Mouse (Mus musculus) thymus, adult 18-20 months (tissue): ENCODE data around the gene Foxp2.

Experiments
- DNase-seq, 2 experiments: peaks; one replicate each; pipeline ENCODE4 v3.0.0; 2022; ENCODE audit warnings: mixed read lengths in 2 of 2

Gene Foxp2

DNA sequence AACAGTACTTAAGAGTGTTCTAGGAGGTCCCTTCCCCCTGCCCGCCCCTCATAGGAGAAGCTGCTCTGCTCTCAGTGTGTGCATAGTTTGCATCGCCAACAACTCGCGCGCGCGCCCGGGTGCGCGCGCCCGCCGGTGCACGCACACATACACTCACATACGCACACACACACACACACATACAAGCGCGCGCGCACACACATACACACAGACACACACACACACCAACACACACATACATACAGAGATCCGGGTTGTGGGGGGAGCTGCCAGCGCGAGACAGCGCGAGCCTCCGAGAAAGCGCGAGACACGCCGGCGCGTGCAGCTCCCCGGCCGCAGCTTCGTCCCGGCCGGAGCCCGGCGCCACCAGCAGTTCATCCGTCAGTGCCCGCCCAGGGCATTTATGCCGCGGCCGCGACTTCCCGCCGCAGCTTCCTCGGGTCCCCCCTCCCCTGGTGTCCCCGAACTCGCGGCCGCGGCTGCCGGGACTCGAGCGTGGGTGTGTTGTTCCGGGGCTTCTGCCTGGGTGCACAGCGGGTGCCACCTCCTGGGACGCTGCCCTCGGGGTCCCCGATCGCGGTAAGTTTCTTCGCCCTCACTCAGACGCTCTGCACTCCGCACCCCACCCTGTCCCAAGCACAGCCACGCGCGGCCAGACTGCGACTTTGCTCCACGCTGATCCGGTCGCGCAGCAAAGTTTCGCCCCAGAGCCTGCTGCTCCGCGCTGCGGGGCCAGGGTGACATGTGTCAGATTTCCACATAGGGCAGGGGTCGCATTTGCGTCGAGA is at the start of gene Foxp2:
Gene Foxp2 (plus strand): TSS at position 167 of the 788 bp plus-strand sequence.
- no peak for DNase-seq

DNA sequence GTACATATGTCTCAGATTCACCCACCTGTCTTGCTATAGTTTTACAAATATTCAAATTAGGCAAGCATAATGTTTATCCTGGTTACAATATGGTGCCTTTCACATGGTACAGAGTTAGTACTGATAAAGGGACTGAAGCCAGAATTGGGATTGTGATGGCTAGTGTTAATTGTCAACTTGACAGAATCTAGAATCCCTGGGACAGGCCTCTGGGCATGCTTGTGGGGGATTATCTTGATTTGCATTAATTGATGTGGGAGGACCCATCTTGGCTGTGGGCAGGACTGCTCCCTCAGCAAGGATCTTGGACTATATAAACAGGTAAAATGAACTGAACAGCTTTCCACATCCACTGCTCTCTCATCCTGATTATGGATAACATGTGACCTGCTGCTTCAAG is 15.9 kb upstream of the Foxp2 start:
- no peak for DNase-seq

DNA sequence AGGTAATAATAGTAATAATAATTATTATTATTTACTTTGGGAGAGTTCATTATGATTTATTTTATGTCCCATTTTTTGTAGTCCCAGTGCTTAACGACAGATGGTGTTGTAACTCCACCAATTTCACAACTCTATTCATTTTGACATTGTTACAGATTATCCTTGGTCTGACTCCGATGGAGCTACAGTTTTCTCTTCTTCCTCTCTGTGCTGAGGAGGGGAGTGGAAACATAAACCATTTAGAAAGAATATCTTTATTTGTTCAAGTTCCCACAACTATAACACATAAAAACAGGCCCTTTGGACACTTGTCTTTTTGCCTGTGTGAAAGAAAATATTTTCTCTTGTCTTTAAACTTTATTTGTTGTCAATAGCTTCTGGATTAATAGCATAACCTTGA is 4.1 kb upstream of the Foxp2 start:
- DNase-seq = no peak

DNA sequence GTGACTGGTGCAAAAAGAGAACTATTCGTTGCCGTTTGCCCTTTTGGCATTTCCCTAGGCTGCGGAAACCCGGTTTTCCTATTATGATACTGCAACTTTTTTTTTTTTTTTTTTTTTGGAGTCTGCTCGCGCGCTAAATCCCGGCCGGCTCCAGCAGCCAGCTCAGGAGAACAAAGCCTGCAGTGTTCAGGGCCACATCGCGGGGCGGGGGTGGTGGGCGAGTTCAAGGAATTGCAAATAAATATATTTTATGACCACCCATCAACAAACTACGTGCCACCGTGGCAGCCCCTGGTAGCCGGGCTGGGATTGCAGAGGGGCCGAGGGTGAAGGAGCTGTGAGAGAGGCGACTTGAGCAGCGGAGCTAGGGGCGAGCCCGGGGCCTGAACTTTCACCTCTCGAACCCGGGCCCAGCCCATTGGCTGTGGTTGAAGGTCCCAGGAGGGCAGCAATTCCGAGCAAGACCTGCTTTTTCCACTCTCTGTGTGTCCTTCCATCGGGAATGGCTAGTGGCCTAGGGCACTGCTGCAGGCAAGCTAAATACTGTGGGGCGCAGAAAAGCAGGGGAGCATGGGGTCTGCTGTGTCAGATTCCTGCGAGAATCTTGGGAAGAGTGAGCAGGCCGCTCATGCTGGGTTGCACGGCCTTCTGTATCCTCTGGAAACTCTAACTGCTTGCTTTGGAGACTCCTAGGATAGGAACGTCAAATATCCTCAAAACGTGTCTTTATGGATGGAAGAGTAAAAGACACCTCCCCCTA is 2.9 kb upstream of the Foxp2 start:
- DNase-seq = no peak

DNA sequence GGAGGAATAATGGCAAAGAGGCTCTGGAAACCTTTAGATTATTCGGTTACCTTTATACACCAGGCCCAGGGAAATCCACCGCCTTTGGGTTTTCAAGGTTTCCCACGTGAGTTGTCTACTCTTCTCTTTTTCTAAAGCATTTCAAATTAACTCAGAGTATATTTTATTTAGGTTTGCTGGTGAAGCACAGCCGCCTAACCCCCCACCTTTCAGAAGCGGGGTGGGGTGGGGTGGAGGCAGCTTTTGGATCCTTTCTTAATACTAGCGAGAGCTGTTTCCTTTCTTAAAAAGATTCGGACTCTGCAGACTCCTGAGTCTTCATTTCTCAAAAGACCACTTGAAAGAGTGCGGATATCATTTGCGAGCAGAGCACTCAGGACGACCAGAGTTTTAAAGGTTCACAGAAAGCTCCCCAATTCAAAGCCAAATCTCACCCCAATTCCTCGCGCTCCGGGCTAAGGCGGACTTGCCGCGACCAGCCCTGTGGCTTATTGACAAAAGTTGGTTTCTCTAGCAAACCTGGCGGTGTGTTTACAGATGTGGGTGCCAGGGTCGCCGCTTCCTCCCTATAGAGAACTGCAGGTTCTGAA is 2.0 kb upstream of the Foxp2 start:
- DNase-seq = no peak

DNA sequence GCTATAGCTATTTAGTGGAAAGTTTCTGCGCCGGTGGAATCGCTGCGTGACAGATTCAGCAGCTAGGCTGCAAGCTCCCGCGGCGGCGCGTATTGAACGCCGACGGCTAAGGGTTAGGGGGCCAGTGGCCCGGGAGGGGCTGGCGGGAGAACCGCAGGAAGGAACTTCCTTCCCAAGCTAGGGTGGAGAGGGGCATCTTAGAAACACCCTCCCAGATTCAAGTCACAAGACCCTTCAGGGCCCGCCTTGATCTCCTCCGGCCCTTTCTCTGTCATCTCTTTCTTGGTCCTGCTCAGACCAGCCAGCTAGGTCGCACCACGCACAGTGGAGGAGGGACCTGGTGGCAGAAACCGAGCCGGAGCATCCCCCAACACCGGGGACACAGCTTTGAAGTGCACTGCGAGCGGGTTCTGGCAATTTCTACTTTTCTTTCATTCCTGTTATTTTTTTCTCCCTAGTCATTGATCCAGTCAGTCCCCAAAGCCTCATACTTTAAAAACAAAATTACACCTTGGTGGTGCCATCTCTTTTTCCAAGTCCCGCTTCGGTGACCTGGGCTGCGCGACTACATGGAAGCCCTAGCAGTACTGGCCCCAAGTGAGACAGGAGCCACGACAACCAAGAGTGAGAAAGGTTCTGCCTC is 1.1 kb upstream of the Foxp2 start:
- DNase-seq = no peak

DNA sequence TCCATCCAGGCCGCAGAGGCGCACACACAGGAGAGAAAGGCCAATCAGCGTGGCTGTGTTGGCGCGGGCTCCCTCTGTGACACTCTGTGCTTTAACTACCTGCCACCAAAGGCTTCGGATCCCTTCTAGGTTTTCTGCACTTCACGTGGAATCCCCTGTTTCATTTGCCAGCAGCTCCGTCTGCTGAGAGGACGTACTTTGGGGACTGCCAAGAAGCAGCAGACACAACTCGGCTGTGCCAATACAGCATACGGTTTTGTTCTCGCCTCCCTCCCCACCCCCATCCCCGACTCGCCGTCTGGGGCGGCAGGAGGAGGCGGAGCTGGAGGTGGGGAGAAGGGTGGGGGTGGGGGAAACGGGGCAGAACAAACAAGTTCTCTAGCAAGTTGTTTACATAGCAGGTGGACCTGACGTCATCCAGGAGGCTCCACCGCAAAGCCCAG is 549 bp upstream of the Foxp2 start:
- no peak for DNase-seq

DNA sequence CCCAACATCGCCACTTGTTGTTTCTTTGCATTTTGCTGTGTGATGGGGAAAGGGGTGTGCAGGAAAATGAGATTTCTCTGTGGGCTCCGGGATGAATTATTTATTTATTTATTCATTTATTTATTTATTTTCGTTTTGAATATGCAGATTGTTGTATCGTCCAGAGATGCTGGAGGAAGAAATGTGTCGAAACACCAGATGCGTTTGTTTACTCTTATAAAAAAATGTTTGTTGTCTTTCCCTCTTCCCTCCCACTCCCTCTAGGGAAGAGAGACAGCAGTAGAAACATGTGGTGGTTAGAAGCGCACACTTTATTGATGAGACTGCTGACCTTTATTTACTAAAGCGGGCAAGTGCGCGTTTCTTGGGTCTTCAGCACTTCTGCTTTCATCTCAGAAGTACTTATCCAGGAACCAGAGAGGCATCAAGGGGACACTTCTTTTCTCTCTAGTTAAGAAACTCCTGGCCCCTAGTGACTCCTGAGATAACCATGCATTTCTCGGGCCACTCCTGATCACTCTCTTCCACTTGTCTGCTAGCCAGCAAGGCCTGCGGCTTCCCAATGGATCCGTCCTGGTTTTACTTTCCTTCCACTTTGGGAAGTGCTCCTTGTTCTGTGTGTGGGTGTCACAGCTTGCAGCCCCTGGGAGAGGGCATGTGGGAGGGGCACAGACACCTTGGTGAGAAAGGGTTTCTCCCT is 972 bp downstream of the Foxp2 start:
- no peak for DNase-seq

DNA sequence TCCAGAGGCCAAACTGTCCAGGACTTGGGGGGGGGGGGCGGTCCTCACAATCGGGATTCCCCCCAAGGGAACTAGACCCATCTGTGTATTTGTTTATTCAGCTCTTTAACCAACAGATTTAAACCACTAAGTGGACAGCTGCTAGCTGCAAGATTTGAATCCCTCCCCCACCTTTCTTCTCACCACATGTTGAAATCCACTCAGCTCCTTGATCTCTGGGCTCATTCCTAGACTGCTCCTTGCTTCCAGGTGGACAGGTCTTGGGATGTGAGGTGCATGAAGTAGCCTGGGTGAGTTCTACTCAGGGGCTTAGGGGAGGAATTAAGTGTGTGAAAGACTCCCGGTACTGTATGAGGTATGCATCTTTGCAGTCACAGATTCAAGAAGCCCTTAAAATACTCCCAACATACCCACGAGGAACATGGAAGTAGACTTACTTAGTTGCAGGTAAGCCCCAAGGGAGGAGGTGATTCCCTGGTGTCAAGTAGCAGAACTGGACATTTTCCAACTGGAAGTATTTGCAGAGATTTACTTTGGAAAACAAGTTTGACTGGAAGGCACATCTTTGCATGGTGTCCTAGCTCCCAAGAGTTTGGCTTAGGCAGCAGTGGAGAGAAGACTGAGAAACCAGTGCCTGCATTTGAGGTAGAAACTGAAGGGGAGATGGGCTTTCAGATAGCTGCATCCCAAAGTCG is 2.3 kb downstream of the Foxp2 start:
- DNase-seq = no peak

DNA sequence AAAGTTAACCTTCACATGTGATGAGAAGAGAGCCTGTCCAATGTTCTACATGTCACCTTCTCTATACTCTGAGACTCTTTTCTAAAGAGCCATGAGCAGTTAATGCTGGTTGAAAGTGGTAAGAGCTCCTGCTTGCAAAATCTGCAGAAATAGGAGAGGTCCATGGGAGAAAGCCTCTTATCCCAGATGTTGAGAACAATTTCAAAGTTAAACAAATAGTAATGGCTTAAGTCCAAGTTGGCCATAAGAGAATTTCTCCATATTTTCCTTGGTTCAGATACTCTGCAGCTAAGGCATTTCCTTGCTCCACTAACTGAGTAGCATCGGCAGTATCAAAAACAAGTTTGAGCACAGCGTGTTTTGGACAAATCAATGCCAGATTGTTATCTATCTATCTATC is 13.9 kb downstream of the Foxp2 start:
- DNase-seq = no peak

DNA sequence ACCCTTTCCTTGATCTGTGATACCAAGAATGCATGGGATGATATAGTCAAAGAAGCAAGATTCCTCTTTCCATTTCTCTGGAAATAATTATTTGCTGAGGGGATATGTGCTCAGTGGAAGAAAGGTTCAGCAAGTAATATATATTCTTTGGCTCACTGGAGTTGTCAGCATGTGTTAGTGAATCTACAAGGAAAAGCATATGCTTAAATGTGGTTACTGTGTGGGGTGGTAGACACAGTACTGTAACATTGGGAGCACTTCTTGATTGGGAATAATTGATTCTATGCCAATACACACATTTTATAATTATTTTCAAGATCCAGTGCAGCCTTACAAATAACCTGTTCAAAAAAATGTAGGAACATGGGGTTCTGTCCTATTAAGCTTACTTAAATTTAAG is 21.6 kb downstream of the Foxp2 start:
- DNase-seq = no peak

DNA sequence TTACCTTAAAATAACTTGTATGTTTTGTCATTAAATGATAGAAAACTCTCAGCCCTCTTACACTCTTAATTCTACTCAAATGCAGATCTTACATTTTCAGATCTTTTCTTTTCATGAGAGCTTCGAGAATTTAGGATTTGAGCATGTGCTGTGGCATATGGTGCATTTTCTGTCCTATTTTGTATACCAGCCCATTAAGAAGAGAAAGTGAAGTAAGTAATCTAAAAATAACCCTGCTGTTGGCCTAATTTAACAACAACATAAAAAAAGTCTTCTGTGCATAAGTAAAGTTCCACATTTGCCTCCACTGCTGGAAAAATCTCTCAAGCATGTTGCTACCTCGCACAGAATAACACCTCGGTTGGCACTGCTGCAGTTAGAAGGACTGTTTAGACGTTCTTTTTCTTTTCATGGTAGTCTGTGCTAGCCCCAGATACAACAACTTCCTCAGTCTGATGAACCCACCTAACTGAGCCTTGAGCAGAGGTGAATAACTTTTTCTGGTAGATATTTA is 23.9 kb downstream of the Foxp2 start:
- DNase-seq = no peak

DNA sequence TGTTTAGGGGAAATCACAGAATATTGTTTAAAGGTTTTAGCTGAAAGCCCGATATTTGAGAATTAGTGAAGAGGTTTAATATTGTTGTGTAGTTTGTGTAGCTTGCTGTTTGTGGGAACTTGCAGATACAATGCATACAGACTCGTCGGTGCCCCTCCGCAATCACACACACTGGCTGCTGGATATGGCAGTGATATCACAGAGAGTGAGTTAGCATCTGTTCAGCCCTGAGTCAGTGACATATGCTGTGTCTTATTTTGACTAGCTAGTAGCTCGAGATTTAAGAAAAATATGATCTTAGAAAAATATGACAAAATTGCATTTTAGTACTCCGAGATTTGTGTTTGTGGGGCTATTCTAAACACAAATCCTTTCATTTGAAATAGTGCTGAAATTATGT is 49.9 kb downstream of the Foxp2 start:
- no peak for DNase-seq

DNA sequence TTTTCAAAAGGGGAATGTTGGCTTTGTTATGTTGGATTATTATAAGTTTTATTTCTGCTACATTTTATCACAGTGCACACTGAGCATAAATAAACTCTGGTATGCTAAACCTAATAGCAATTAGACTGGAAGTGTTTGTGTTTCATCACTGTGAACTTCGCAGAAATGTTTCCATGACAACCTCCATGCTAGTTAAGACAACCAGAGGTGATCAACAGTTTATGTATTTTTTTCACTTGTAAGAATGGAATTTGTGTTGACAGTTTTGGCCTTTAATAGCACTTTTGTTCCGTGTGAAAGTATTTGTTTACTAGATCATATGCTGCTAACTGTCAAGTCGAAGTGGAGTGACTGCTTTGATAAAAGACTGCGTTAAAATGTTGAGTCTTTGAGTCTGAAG is 51.6 kb downstream of the Foxp2 start:
- DNase-seq = no peak

DNA sequence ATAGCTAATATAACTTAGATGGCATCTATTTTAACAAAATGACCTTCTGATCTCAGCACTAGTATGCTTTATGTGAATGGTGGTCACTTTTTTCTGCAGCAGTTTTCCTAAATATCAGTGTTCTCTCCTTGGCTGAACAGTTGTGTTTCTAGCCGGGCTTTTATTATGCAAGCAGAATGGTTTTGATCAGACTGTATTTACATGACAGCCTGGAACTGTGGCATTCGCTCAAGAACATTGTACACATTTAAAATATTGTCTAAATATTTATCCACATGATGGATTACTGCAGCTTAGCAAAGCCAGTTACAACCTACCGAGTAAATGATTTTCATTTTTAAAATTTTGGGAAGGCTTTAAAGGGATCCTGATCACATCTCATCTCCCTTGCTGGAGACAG is 75.9 kb downstream of the Foxp2 start:
- DNase-seq = no peak

DNA sequence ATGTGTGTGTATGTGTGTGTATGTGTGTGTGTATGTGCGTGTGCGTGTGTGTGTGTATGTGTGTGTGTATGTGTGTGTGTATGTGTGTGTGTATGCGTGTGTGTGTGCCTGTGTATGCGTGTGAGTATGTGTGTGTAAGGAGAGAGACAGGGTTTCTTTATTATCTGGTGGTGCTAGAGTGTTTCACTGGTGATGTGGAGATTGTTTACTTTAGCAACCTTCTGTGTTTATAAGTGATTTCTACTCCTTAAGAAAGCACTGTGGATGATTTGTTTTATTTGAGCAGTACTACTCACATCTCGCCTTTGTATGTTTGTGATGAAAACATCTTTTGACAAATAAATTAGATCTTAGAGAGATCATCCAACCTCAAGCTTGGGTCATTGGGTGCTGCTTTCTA is 77.1 kb downstream of the Foxp2 start:
- no peak for DNase-seq

DNA sequence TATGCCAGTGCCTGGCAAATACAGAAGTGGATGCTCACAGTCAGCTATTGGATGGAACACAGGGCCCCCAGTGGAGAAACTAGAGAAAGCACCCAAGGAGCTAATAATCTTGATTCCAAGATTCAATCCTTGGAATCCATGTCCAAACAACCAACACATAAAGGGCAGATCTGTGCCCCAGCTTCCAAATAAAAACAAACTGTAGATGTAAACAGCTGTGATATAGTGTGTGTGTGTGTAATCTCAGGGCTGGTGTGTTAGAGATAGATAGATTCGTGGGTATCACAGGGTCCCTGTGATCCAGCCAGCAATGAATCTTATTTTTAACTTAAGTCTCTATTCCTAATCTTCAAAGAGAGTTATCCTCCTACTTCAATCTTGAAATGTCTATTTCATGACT is 107.0 kb downstream of the Foxp2 start:
- no peak for DNase-seq

DNA sequence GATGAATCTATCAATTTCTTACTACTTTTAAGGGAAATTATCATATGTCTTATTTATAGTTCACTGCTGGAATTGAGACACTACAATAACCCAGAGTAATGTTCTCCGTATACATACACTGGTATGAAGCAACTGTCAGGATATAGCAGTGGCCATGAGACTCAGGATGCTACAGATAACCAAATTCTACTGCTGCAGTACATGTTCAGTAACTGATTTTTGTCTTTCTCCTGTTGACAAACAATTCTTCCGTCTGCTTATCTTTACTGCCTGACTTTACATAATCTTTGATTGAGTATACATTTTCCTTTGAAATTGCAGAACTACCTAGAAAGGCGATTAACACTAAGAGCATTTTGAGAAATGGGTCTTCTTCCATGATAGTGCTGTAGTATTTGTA is 127.3 kb downstream of the Foxp2 start:
- DNase-seq = no peak

DNA sequence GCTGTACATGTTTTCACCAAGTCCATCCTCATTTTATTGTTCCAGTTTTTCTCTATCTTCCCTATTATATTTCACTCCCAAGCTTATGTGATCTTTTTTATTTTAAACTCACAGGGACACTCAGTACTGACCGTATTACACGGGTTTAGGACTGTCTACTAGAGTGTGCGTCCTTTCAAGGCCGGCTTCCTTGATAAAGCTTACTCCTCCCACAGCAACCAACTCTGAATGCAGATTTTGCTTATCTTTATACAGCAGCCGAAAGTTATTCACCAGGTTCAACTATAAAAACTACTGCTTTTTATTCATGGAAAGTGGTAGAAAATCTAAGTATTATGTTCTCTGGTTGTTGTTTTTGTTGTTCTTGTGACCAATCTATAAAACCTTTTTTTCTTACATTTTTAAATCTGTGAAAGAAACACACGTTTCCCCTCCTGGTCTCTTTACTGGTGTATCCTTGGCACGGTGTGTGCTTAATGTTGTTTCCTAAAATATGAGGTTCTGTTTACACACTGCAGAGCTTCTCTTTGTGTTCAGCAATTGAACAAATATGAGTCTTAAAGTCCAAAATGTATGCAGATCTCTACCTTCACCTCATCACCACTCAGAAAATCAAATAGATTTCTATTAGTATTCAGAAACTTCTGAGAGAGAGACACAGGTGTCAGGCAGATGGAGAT is 128.4 kb downstream of the Foxp2 start:
- no peak for DNase-seq

DNA sequence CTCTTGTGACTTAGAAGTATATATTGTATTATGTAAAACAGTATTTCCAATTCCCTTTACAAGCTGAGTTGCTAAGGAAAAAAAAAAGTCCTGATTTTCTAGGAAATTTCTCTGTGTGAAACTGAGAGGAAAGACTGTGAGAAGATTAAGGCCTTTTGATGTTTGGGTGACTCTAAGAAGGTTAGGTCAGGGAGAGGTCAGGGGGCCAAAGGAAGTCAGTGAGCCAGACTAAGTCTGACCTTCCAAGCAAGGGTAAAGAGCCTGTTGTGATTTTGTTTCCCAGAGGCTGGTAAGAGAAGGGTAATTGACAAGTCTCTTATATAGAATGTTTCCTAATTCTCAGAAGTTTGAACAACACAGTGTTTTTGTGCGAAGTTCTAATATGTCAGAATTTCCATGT is 162.1 kb downstream of the Foxp2 start:
- no peak for DNase-seq

DNA sequence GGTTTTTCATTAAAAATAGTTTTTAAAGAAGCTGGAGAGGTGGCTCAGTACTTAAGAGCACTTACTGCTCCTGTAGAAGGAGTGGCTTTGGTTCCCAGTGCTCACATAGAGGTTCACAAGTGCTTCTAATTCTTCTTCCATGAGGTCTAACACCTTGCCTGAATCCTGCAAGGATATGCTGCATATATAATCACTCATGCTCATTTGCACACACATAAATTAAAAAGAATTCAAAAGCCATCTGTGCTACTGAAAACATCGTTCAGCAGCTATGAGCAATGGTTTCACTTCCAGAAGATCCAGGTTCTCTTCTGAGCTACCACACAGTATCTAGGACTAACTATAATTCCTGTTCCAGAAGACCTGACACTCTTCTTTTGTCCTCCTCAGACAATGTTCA is 200.4 kb downstream of the Foxp2 start:
- no peak for DNase-seq
